Mouse (Mus musculus) lung, adult 2 months (tissue): ENCODE data around the gene Gm45213.
A peak's percentile ranks its signal among the peaks of the same experiment; 100 is the strongest.

ENCODE experiments used
- CTCF ChIP-seq: fragments of 200-500 bp; IDR thresholded peaks from 2 replicates; pipeline ENCODE4 v1.5.1; 2011; ENCODE audit warnings: mild to moderate bottlenecking, low read length, control low read depth; ENCODE audit not compliant: insufficient read depth
- POLR2A ChIP-seq: fragments of 200-500 bp; IDR thresholded peaks from 2 replicates; pipeline ENCODE4 v1.6.1; 2011; ENCODE audit warnings: low read depth, mild to moderate bottlenecking, control low read depth, low read length, borderline replicate concordance; ENCODE audit errors: extremely low read depth

DNA sequence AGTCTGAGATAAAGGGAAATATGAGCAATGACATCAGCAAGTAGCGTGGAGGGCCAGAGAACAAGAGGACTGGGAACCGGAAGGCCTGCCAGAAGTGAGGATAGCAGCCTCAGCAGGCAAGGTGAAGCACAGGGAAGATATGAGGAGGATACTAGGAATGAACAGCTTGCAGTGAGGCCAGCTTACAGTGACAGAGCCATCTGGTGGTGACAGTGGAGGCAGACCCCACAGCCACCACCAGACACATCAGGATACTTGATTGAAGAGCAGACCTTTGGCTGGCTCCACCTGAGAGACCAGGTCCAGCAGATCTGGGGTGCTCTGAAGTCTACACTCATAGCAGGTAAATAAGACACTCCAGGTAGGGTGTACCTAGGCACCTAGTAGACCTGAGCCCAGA is 15.7 kb upstream of the Gm45213 start:
- TF ChIP-seq POLR2A = no peak
- peak; percentile 18; the same call in 1 of the 2 replicates for TF ChIP-seq CTCF
